Mouse (Mus musculus): Measurements from ENCODE around the gene Tmem59l.

DNA sequence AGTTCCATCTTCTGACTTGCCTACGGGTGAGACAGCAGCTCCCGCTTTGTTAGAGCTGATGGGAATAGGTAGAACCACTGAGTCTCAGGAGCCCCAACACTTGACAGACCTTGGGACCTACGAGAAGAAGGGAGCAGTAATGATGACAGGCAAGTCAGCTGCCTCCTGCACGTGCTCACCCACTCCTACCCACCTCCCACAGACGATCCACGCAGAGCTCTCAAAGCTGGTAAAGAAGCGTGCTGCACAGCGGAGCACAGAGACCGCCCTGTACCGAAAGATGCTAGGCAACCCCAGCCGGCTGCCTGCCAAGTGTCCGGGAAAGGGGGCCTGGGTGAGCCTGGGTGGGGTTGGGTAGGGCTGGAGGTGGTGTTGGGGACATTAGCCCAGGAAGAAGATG, 47.1 kb upstream of the Tmem59l start:
- TF ChIP-seq POLR2A (IDR thresholded peaks at IDR 0.05; ENCODE audit: insufficient read depth, low read depth, low read length) (no peak), CTCF (IDR thresholded peaks at IDR 0.05; ENCODE audit: insufficient read depth, low read depth, low read length) (no peak)

All from olfactory bulb, adult 2 months (tissue).